Mouse (Mus musculus): ENCODE results near the gene Ablim1.

- TF ChIP-seq POLR2A (IDR thresholded peaks at IDR 0.05; ENCODE audit: insufficient read depth, low read depth, low read length) (no peak), CTCF (IDR thresholded peaks at IDR 0.05; ENCODE audit: insufficient read depth, low read depth, low read length) (no peak)
These were observed 78.8 kb downstream of the Ablim1 start for GRCm38 (mm10) chr19:57235931-57236330.
